In genomic region chr13:97240965-97241786, GRCm38 (mm10) we compare ENCODE assay signal across 8 mouse cellular contexts. TPM values are rescaled to one million over a fixed set of nuclear protein-coding genes. Genes with fewer than 3 reads are reported as not detected.
DNase-seq lines count a peak whose midpoint lies in the region; ATAC-seq lines count a peak whose summit lies in the region.

Enc1 (plus strand) TSS chr13:97241105.

- no peaks in the 10 kb centered on the region for H3K9me3 ChIP-seq in intestine, embryonic 14.5 days (ENCODE audit: control insufficient read depth, low read length)

- peak; percentile 82 for DNase-seq in adrenal gland, adult 8-10 months
- DNase-seq in embryo, embryonic 11 days: peak; percentile 99
- DNase-seq in gastrocnemius, postnatal 36 days: peak; percentile 81 to 83
- DNase-seq in intestine, embryonic 14.5 days (ENCODE audit: low spot score): peak; percentile 90
- peak; percentile 93 to 94 for DNase-seq in left cerebral cortex, postnatal 25 days (ENCODE audit: low spot score in 2 of 2)
- peak; percentile 98 for DNase-seq in mesoderm, embryonic 11.5 days (ENCODE audit: low read depth, low spot score)
- peak; percentile 88 for DNase-seq in right cerebral cortex, postnatal 4 days
- DNase-seq in yolk sac, embryonic 10.5 days (ENCODE audit: low spot score): peak; percentile 94

- H3K9ac ChIP-seq in intestine, embryonic 14.5 days (ENCODE audit: low read length): peak within 1 kb of the TSS; percentile 92

- H3K4me3 ChIP-seq in intestine, embryonic 14.5 days (ENCODE audit: low read depth, low read length): peak within 1 kb of the TSS; percentile 92

- intact Hi-C loops in gastrocnemius, postnatal 36 days (cut with DNase I): loop anchor here (5.0 kb wide), 1 partner anchor 366 kb away; no protein-coding TSS in a partner anchor
- intact Hi-C loops in left cerebral cortex, postnatal 25 days (cut with DNase I): loop anchor here (2.0 to 10.0 kb wide), 8 partner anchors 146 to 534 kb away; no protein-coding TSS in a partner anchor

- ATAC-seq in intestine, embryonic 14.5 days (replicated peaks; ENCODE audit: low FRiP score, low TSS enrichment, low read depth): peak; percentile 87

- no peaks in the 10 kb centered on the region for H3K27me3 ChIP-seq in intestine, embryonic 14.5 days (replicated peaks; ENCODE audit: control insufficient read depth, insufficient read depth, low read length)

- H3K36me3 ChIP-seq in intestine, embryonic 14.5 days (ENCODE audit: control insufficient read depth, insufficient read depth, low read length): peaks cover 12% of the 10 kb centered on the region

- WGBS in intestine, embryonic 14.5 days: under 1% methylated on average over 80 of the region's 89 CpGs

- H3K4me2 ChIP-seq in intestine, embryonic 14.5 days (ENCODE audit: low read length): peak within 1 kb of the TSS; percentile 90

- H3K4me1 ChIP-seq in intestine, embryonic 14.5 days (replicated peaks; ENCODE audit: control insufficient read depth, insufficient read depth, low read length): peaks cover 46% of the 10 kb centered on the region

- H3K27ac ChIP-seq in intestine, embryonic 14.5 days (ENCODE audit: low read depth): peak within 1 kb of the TSS; percentile 98

RNA-seq across cellular contexts. Expression of gene Enc1, which starts in this region (rescaled TPM):
- 1 to 10 TPM; 4.3 to 8.7 (median 7.9) TPM for total RNA-seq in adrenal gland, adult 8-10 months (2022)
- total RNA-seq in gastrocnemius, postnatal 36 days (2021): 1 to 10 TPM; 1.4 to 2.6 TPM
- polyA plus RNA-seq in intestine, embryonic 14.5 days (2014; fragmentation: Nextera tagmentation; extraction: Ambion mirVana): 6.6 and 8.2 TPM in 2 replicates
- 100 to 1,000 TPM; 573 to 716 TPM for total RNA-seq in left cerebral cortex, postnatal 25 days (2021)

Comparison
In these comparisons a context has a peak if more than half of its experiments do, and no peak if none do; other contexts are left out.
1. Peak in every context shown above with its lines: DNase-seq, ATAC-seq, H3K4me3 ChIP-seq and H3K27ac ChIP-seq.
2. RNA of gene Enc1 (total RNA-seq): 573 to 716 TPM in left cerebral cortex, postnatal 25 days; 4.3 to 8.7 TPM in adrenal gland, adult 8-10 months and 1.4 to 2.6 TPM in gastrocnemius, postnatal 36 days; every median in the first group is over 10 times any median in the second.